In the genomic region with DNA sequence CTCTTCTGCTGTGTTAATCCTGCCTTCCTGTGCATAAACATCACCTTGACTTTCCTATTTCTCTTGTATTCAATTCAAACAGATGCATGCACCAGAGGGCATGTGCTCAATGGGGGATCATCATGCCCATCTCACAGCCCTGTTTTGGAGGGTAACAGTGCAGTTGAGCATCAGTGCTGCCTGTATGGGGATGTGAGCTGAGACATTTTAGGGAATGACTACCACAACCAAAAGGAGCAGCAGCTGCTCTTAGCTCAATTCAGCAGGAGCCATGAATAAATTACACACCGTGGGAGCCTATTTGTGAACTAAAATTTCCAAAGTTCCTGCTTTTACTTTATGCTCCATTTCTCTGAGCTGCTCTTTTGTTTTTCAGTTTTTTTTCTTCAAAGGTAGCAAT, we compare ENCODE assay signal across 15 mouse cellular contexts.
DNase-seq lines count a peak whose midpoint lies in the region; ATAC-seq lines count a peak whose summit lies in the region.
"Had no signal": no experiment of that assay in that cellular context is flagged by ENCODE, and none has a peak within 500 bp of the region (broad histone marks: within the 10 kb centered on the region; RNA-seq: fewer than 3 reads in every experiment).

No protein-coding gene starts in this region.

- DNase-seq in frontal cortex, postnatal 25 days (ENCODE audit: low spot score in 2 of 2) = no peak
- DNase-seq in left cerebral cortex, postnatal 36 days (ENCODE audit: low spot score in 2 of 2) = peak; percentile 4 to 9
- DNase-seq in left cerebral cortex, postnatal 14 days (ENCODE audit: low spot score in 2 of 2) = no peak
- peak; percentile 5 to 9 for DNase-seq in right cerebral cortex, adult 2 months (ENCODE audit: low spot score in 2 of 2)
- no peak for DNase-seq in right cerebral cortex, postnatal 14 days
- no peak for DNase-seq in spleen, postnatal 36 days (ENCODE audit: low spot score in 2 of 2)
- DNase-seq: B cell, adult 2 months; cerebellum, adult 11-12 months; heart, adult 11 months; kidney, adult 11 months; kidney, postnatal 10 days; thymus, postnatal 4 days had no signal

- intact Hi-C loops in left cerebral cortex, postnatal 36 days (cut with DNase I) = no loop called here
- intact Hi-C loops in left cerebral cortex, postnatal 14 days (cut with DNase I) = no loop called here

- peak; percentile 99 for ATAC-seq in frontal cortex, adult (ENCODE audit: low TSS enrichment)
- ATAC-seq: lung, postnatal 0 days; Patski had no signal

Comparison
In these comparisons a context has a peak if more than half of its experiments do, and no peak if none do; other contexts are left out.
1. DNase-seq: peak in left cerebral cortex, postnatal 36 days (2 of 2) and right cerebral cortex, adult 2 months (2 of 2); none in frontal cortex, postnatal 25 days (0 of 2), left cerebral cortex, postnatal 14 days (0 of 2), right cerebral cortex, postnatal 14 days (single experiment) and spleen, postnatal 36 days (0 of 2).